Mouse (Mus musculus): Measurements from ENCODE around the gene Prdx1. TPM values are rescaled to one million over a fixed set of nuclear protein-coding genes. Genes with fewer than 3 reads are reported as not detected.
A peak's percentile ranks its signal among the peaks of the same experiment; 100 is the strongest.

The Prdx1 gene
- polyA plus RNA-seq, 1 experiment from 2014 or later, result 427 TPM

DNA sequence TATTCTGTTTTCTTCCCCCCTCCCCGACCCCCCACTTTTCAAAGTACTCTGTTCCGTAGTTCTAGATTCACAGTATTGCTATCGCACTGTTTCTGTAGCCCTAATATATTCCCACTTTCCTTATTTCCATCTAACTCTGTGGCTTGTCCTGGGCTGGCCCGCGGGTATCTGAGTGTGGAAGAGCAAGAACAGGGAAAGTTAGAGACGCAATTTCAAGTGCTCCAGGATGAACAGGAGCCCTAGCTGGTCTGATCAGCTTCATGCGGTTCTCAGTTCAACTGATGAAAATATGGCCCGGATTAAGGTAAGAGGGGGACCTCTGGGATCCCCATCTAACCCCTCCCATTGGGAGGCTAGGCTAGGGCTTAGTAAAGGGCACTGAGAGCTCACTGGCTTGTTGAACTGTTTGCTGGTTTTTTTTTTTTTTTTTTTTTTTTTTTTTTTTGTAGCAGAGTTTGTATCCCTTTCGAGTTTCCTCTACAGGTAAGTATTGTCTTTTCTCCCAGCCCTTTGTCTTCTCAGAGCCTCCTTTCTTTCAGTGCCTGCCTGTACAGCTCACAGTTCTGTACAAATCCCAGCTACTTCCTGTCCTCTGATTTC lies 23.5 kb downstream of the Prdx1 start:
- Histone ChIP-seq H3K9me3 (replicated peaks; ENCODE audit: control insufficient read depth, low read length, poor library complexity, severe bottlenecking) (no peaks in the 10 kb centered on the region), H3K4me2 (ENCODE audit: low read length) (peak overlapping the region; percentile 91), H3K27ac (ENCODE audit: low read length) (no peak overlapping the region), H3K9ac (ENCODE audit: low read depth, low read length) (peak overlapping the region; percentile 53), H3K27me3 (ENCODE audit: control insufficient read depth, insufficient read depth, low read depth, low read length) (no peaks in the 10 kb centered on the region), H3K36me3 (ENCODE audit: control insufficient read depth, insufficient read depth, low read length) (no peaks in the 10 kb centered on the region), H3K4me3 (ENCODE audit: low read depth, low read length) (peak overlapping the region; percentile 55), H3K4me1 (ENCODE audit: control insufficient read depth, insufficient read depth, low read length) (peaks cover 6% of the 10 kb centered on the region)
- peak; percentile 34 for ATAC-seq
- WGBS, result 3% methylated on average over 9 of the region's 9 CpGs

DNA sequence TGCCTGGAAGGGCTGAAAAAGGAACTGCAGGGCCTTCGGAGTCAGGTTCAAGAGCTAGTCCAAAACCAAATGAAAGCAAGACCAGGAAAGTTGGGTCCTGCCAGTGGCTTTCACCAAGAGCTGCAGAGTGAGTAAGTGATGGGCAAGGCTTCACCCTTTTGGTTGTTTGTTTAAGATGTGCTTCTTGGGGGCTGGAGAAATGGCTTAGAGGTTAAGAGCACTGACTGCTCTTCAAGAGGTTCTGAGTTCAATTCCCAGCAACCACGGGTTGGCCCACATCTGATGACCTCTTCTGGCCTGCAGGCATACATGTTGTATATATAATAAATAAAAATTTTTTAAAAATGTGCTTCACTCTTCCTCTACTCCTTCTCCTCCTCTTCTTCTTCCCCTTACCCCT lies 24.8 kb downstream of the Prdx1 start:
- H3K36me3 ChIP-seq (ENCODE audit: control insufficient read depth, insufficient read depth, low read length), result no peaks in the 10 kb centered on the region
- H3K4me1 ChIP-seq (ENCODE audit: control insufficient read depth, insufficient read depth, low read length), result peaks cover 6% of the 10 kb centered on the region
- no peaks in the 10 kb centered on the region for H3K9me3 ChIP-seq (replicated peaks; ENCODE audit: control insufficient read depth, low read length, poor library complexity, severe bottlenecking)
- 93% methylated on average over 2 of the region's 2 CpGs for WGBS
- no peak overlapping the region for H3K4me2 ChIP-seq (ENCODE audit: low read length)
- no peak overlapping the region for H3K9ac ChIP-seq (ENCODE audit: low read depth, low read length)
- H3K27me3 ChIP-seq (ENCODE audit: control insufficient read depth, insufficient read depth, low read depth, low read length), result no peaks in the 10 kb centered on the region
- H3K27ac ChIP-seq (ENCODE audit: low read length), result no peak overlapping the region
- ATAC-seq, result no peak
- H3K4me3 ChIP-seq (ENCODE audit: low read depth, low read length), result no peak overlapping the region

DNA sequence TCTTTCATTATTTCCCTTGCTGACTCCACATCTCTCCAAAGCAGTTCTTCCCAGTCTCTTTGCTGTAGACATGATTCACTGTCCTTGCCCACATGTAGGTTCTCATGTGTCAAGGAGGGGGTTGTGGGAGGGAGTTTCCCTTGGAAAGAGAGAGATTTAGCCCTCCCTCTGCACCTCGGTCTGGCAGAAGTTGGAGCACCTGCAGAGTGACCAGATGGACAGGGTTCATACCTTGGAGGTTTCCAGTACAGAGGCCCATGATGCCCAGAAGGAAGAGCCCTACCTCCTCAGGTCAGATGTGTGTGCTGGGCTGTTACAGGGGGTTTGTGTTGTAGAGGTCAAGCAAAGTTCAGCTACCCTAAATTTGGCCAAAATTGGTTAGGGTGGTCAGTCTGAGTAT lies 27.2 kb downstream of the Prdx1 start:
- Histone ChIP-seq H3K4me2 (ENCODE audit: low read length) (no peak overlapping the region), H3K4me3 (ENCODE audit: low read depth, low read length) (no peak overlapping the region), H3K27ac (ENCODE audit: low read length) (no peak overlapping the region), H3K27me3 (ENCODE audit: control insufficient read depth, insufficient read depth, low read depth, low read length) (no peaks in the 10 kb centered on the region), H3K36me3 (ENCODE audit: control insufficient read depth, insufficient read depth, low read length) (no peaks in the 10 kb centered on the region), H3K9me3 (replicated peaks; ENCODE audit: control insufficient read depth, low read length, poor library complexity, severe bottlenecking) (no peaks in the 10 kb centered on the region), H3K4me1 (ENCODE audit: control insufficient read depth, insufficient read depth, low read length) (peaks cover 6% of the 10 kb centered on the region), H3K9ac (ENCODE audit: low read depth, low read length) (no peak overlapping the region)
- ATAC-seq, result no peak
- 74% methylated on average over 1 of the region's 1 CpGs for WGBS

DNA sequence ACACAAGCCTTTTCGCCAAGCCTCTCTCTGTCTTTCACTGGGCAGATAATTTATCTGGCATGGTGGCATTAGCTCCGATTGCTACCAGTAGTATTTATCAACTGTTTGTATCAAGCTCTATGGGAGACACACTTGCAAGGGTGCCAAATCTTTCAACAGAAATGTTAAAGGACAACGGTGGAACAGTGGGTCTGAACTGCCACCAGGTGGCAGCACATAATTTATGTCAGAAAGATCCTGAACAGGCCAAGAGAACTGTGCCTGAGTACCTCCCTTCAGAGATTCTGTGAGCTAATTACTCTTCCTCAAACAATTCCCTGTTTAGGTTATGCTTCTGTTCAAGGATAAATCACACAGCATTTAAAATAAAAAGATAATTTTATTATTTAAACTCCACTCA lies 34.1 kb downstream of the Prdx1 start:
- ATAC-seq, result peak; percentile 23; the same call in 1 of the 2 replicates
- Histone ChIP-seq H3K36me3 (ENCODE audit: control insufficient read depth, insufficient read depth, low read length) (no peaks in the 10 kb centered on the region), H3K4me1 (ENCODE audit: control insufficient read depth, insufficient read depth, low read length) (peaks cover 11% of the 10 kb centered on the region; the same call in 1 of the 2 replicates), H3K9ac (ENCODE audit: low read depth, low read length) (no peak overlapping the region), H3K27ac (ENCODE audit: low read length) (no peak overlapping the region), H3K4me2 (ENCODE audit: low read length) (no peak overlapping the region), H3K27me3 (ENCODE audit: control insufficient read depth, insufficient read depth, low read depth, low read length) (0 out of 2 replicates have a peak, but pooled peaks cover 2% of the 10 kb centered on the region), H3K4me3 (ENCODE audit: low read depth, low read length) (no peak overlapping the region), H3K9me3 (replicated peaks; ENCODE audit: control insufficient read depth, low read length, poor library complexity, severe bottlenecking) (no peaks in the 10 kb centered on the region)
- 16% methylated on average over 3 of the region's 3 CpGs for WGBS

DNA sequence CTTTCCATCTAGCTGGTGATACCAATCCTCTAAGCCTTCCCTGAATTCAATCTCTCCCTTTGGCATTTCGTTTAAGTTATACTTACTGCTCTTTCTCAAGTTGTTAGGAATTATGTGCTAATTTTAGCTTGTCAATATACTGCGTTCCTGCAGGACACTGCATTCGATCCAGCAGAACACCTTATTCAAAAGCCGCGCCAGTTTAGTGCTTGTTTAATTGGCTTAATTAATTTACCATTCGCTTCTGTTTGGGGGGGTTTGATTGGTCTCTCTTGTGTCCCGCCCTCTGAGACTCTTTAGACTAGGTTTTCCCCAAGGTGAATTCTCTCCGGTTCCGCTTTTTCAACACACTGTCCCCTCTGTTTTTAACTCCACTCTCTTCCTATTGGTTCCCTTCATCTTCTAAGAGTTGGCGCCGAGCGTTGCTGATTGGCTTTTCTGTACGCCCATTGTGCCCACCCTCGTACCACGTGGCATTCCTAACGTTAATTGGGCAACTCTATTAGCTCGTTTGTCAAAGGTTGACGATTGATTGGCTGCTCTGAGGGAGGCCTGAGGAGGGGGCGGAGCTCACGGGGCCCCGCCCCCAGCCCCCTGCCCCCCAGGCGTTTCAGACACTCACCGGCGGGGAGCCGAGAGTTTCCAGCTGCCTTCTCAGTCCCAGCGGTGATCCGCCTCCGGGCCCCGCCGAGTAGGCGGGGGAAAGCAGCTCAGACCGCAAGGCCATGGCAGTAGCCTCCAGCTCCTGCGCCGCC lies 35.2 kb downstream of the Prdx1 start, which contains the start of gene Tesk2:
Tesk2 (plus strand) TSS at position 606 of the 755 bp plus-strand sequence.
- Histone ChIP-seq H3K4me1 (ENCODE audit: control insufficient read depth, insufficient read depth, low read length) (peaks cover 11% of the 10 kb centered on the region; the same call in 1 of the 2 replicates), H3K27me3 (ENCODE audit: control insufficient read depth, insufficient read depth, low read depth, low read length) (0 out of 2 replicates have a peak, but pooled peaks cover 2% of the 10 kb centered on the region), H3K4me2 (ENCODE audit: low read length) (peak within 1 kb of the TSS; percentile 91), H3K36me3 (ENCODE audit: control insufficient read depth, insufficient read depth, low read length) (no peaks in the 10 kb centered on the region), H3K9me3 (replicated peaks; ENCODE audit: control insufficient read depth, low read length, poor library complexity, severe bottlenecking) (no peaks in the 10 kb centered on the region), H3K27ac (ENCODE audit: low read length) (peak within 1 kb of the TSS; percentile 56), H3K4me3 (ENCODE audit: low read depth, low read length) (peak within 1 kb of the TSS; percentile 81), H3K9ac (ENCODE audit: low read depth, low read length) (peak within 1 kb of the TSS; percentile 83)
- ATAC-seq, result peak; percentile 96
- under 1% methylated on average over 31 of the region's 34 CpGs for WGBS

DNA sequence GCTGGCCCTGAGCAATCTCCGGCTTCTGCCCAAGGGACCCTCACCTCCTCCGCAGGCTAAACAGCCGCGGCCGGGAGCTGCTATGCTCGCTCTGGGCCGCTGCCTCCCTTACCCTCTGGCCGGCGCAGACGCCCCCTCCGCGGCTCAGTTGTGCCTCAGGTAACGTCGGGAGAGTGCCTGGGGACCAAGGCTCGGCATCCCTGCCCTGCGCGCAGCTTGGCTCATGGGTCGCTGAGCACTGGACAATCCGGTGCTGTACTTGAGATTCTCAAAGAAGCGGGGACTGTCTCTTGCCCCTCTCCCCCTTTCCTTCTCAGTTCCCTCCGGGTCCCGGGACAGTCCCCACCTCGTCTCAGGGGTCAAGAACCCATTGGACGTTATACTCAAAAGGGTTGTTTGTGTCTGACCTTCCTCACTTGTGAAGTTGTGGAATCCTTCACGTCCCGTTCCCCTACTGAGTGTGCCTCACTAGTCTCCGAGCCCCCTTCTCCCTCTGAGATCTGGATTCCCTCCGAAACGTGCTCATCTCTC lies 35.8 kb downstream of the Prdx1 start:
- Histone ChIP-seq H3K4me2 (ENCODE audit: low read length) (peak overlapping the region; percentile 91), H3K9me3 (replicated peaks; ENCODE audit: control insufficient read depth, low read length, poor library complexity, severe bottlenecking) (no peaks in the 10 kb centered on the region), H3K27me3 (ENCODE audit: control insufficient read depth, insufficient read depth, low read depth, low read length) (0 out of 2 replicates have a peak, but pooled peaks cover 2% of the 10 kb centered on the region), H3K4me1 (ENCODE audit: control insufficient read depth, insufficient read depth, low read length) (peaks cover 11% of the 10 kb centered on the region; the same call in 1 of the 2 replicates), H3K4me3 (ENCODE audit: low read depth, low read length) (peak overlapping the region; percentile 81), H3K36me3 (ENCODE audit: control insufficient read depth, insufficient read depth, low read length) (no peaks in the 10 kb centered on the region), H3K27ac (ENCODE audit: low read length) (peak overlapping the region; percentile 56), H3K9ac (ENCODE audit: low read depth, low read length) (peak overlapping the region; percentile 83)
- ATAC-seq, result no peak
- WGBS, result 0% methylated on average over 28 of the region's 29 CpGs

DNA sequence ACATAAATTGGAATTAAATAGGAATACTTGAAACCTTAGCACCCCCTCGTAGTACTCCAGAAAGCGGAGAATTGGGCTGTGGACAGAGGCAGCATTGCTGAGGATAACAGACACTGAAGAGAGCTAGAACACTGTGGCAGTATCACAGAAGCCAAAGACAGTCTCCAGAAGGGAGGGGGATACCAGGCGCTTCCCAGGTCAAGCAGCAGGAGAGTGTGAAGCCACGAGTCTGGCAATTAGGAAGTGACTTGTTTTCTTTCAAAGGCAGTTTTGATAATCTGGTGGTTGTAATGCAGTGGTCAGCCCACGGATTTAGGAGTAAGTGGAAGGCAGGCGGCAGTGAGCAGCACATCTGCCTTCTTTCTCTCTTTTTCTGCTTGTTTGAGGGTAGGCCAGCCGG lies 36.9 kb downstream of the Prdx1 start:
- 42% methylated on average over 7 of the region's 7 CpGs for WGBS
- H3K9me3 ChIP-seq (replicated peaks; ENCODE audit: control insufficient read depth, low read length, poor library complexity, severe bottlenecking), result no peaks in the 10 kb centered on the region
- H3K4me1 ChIP-seq (ENCODE audit: control insufficient read depth, insufficient read depth, low read length), result peaks cover 11% of the 10 kb centered on the region; the same call in 1 of the 2 replicates
- H3K27me3 ChIP-seq (ENCODE audit: control insufficient read depth, insufficient read depth, low read depth, low read length), result 0 out of 2 replicates have a peak, but pooled peaks cover 2% of the 10 kb centered on the region
- ATAC-seq, result no peak
- no peak overlapping the region for H3K9ac ChIP-seq (ENCODE audit: low read depth, low read length)
- no peak overlapping the region for H3K4me3 ChIP-seq (ENCODE audit: low read depth, low read length)
- no peak overlapping the region for H3K27ac ChIP-seq (ENCODE audit: low read length)
- H3K36me3 ChIP-seq (ENCODE audit: control insufficient read depth, insufficient read depth, low read length), result no peaks in the 10 kb centered on the region
- no peak overlapping the region for H3K4me2 ChIP-seq (ENCODE audit: low read length)

DNA sequence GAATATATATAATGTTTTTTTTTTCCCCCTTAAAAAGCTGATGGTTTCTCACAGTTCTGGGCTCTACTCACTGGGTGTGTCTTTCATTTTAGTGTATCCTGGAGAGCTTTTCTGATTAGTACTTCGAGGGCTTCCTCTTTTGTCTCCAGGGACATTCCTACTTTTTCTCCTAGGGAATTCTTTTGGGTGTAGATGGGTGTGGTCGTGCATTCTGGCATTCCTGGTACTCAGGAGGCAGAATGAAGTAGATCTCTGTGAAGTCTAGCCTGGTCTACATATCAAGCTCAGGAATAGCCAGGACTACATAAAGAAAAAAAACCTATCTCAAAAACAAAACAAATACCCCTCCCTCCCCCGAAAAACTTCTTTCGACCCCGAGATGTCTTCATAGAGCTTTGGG lies 40.1 kb downstream of the Prdx1 start:
- WGBS, result 84% methylated on average over 5 of the region's 5 CpGs
- Histone ChIP-seq H3K27me3 (ENCODE audit: control insufficient read depth, insufficient read depth, low read depth, low read length) (0 out of 2 replicates have a peak, but pooled peaks cover 2% of the 10 kb centered on the region), H3K9ac (ENCODE audit: low read depth, low read length) (no peak overlapping the region), H3K27ac (ENCODE audit: low read length) (no peak overlapping the region), H3K4me2 (ENCODE audit: low read length) (no peak overlapping the region), H3K36me3 (ENCODE audit: control insufficient read depth, insufficient read depth, low read length) (no peaks in the 10 kb centered on the region), H3K4me1 (ENCODE audit: control insufficient read depth, insufficient read depth, low read length) (peaks cover 7% of the 10 kb centered on the region; the same call in 1 of the 2 replicates), H3K4me3 (ENCODE audit: low read depth, low read length) (no peak overlapping the region), H3K9me3 (replicated peaks; ENCODE audit: control insufficient read depth, low read length, poor library complexity, severe bottlenecking) (no peaks in the 10 kb centered on the region)
- no peak for ATAC-seq

DNA sequence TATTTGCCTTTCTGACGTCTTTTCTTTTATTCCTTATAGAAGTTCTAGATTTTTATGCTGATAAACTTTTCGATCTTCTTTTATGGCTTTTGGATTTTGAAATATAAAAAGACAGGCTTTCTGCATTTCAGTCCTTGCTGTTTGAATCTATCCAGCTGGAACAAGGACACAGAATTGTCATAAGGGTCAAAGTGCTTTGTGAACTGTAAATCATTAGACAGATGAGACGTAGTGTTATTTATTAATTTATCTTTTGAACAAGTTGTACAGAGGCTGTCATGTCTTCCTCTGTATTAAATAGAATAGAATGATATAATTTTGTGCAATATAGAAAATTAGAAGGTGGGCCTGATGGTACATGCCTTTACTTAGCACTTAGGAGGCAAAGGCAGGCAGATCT lies 42.1 kb downstream of the Prdx1 start:
- H3K9me3 ChIP-seq (replicated peaks; ENCODE audit: control insufficient read depth, low read length, poor library complexity, severe bottlenecking), result no peaks in the 10 kb centered on the region
- H3K27me3 ChIP-seq (ENCODE audit: control insufficient read depth, insufficient read depth, low read depth, low read length), result 0 out of 2 replicates have a peak, but pooled peaks cover under 1% of the 10 kb centered on the region
- 83% methylated on average over 3 of the region's 3 CpGs for WGBS
- no peak overlapping the region for H3K4me3 ChIP-seq (ENCODE audit: low read depth, low read length)
- H3K9ac ChIP-seq (ENCODE audit: low read depth, low read length), result no peak overlapping the region
- no peak overlapping the region for H3K4me2 ChIP-seq (ENCODE audit: low read length)
- H3K27ac ChIP-seq (ENCODE audit: low read length), result no peak overlapping the region
- H3K36me3 ChIP-seq (ENCODE audit: control insufficient read depth, insufficient read depth, low read length), result no peaks in the 10 kb centered on the region
- ATAC-seq, result no peak
- H3K4me1 ChIP-seq (ENCODE audit: control insufficient read depth, insufficient read depth, low read length), result no peaks in the 10 kb centered on the region
